Mouse (Mus musculus) mouse trophoblast stem cell (cell line): Measurements from ENCODE around the gene Rab5if.
"Not testable (repeated sequence)": the region's sequence is repeated elsewhere in the genome, so short reads cannot be mapped to it uniquely, and the experiment has no call there.

Experiments used
- in situ Hi-C, 2 experiments: fragments of 300-500 bp; cut with MseI, MboI; formaldehyde crosslinking; loops; 2 replicates in 1 of 2; 3 replicates in 1 of 2; pipeline ENCODE4 v1.15.1; 2025

Rab5if gene

GRCm38 (mm10) chr2:156853999-156854771 lies 8.7 kb upstream of the Rab5if start:
- in situ Hi-C loops: not testable (repeated sequence)

DNA sequence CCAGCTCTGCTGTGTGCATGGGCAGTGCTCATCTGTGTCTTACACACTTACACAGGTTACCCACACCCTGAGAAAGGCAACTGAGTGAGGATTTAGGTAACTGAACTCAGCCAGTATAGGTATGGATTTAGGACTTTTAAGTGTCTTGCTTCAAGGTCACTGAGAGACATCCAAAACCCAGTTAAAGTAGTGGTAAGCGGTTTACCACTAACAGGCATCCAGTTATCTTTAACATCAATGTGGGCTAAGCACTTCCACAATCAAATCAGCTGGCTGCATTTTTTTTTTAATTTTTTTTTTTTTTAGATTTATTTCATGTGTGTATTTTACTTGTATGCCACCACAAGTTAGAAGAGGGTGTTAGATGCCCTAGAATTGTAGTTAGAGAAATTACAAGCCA lies 6.6 kb upstream of the Rab5if start:
- in situ Hi-C loops: no loop called here

DNA sequence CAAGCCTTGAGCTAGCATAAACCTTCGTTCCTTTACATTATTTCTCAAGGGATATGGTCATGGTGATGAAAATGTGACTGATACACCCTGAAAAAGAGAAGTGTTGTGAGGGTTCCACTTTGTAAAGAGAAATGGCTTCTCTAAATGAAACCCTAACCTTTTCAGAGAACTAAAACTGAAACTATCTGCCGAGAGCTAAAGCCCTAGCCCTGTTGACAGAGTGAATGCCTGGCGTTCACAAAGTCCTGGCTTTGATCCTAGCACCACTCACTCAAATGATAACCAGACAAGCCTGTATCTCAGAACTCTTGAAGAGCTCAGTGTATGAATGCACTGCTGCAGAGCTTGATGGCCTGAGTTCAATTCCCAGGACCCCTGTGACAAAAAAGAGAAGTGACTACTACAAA lies 5.5 kb upstream of the Rab5if start:
- in situ Hi-C loops: no loop called here

DNA sequence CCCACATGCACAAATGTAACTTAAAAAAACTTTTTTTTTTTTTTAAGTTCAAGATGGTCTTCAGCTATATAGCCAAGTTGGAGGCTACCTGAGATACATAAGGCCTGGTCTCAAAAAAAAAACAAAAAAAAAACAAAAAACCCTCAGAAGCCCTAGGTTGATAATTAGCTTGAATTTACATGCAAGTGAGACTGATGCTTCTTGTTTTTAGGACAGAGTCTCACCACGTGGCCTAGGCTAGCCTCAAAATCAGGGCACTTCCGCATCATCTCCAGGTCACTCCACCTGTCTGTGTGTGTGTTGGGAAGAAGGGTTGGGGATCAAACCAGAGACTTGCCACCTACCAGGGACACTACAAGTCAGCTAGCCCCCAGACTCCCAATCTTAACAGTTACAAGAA lies 5.1 kb upstream of the Rab5if start, which contains the start of gene 4930518I15Rik:
4930518I15Rik (minus strand) TSS at position 112 of the 400 bp plus-strand sequence.
- in situ Hi-C loops: no loop called here

DNA sequence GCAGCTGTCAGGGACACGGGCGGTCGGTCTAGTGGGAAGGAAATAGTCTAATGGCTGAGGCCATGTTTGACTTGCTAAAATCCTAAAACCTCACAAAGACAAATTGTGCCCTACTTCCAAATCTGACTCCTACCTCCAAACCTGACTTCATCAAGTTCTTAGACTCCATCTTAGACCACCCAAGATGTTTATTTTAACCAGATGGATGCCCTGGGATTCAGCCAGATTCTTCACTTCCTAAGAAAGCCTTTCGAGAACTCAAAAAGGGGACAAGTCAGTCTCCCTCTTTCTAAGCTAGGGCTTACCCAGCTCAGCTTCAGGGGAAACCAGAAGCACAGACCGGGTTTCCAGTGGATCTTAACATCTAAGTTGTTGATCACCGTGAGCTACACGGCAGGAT lies 4.3 kb upstream of the Rab5if start:
- in situ Hi-C loops: no loop called here

DNA sequence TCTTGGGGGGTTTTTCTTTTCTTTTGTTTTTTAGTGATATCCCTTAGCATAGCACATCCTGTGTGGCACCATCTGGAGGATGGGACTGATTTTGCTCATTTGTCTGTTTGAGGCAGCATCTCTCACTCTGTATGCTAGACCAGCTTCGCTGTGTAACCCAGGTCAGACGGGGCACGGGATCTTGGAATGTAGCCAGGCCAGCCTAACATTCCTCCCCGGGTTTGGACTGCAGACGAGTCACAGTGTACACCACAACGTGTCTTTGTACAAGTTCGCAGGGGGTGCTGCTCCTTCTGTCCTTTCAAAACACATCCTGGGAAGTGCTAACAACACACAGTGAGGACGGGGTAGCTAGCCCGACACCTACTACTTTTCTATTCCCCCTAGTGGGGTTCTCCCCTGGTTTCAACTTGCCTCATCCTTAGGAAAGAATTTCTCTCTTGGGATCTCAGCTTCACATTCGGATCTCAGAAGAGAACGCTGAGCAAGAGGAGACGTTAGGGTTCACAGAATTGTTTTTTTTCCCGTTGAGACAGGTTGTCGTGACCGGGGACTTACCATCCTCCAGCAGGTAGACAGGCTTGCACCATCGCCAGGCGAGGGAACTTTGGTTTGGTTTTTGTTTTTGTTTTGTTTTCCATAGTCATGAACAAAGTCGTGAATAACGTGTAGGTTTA lies 749 bp upstream of the Rab5if start:
- in situ Hi-C loops: no loop called here

DNA sequence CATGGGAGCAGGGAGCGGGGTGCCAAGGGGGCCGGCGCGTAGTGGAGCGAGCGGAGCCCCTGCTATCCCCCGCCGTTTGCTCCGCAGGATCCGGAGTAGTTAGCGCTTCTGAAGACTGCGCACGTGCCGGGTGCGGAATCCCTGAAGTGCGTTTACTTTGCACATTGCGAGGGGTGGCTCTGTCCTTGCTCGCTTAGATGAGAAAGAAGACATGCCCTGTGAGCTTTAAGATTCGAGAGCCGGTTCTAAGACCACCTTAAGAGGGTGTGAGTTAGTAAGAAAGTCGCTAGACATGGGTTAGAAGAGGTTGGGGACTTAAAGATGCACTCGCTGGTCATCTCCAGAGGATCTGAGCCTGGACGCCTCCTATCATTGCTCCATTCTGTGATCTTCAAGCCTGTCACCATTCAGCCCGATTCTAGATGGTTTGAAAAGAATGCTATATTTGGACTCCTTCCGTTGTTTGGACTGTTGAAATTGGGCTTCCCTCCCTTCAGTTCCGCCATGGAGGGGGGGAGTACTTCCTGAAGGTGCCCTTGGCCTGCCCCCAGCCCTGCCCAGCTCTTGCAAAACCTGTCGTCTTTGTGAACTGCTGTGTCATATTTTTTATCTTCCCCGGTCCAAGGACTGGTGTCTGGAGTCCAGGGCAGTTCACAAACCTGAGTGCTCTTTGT lies 696 bp downstream of the Rab5if start:
- in situ Hi-C loops: no loop called here

DNA sequence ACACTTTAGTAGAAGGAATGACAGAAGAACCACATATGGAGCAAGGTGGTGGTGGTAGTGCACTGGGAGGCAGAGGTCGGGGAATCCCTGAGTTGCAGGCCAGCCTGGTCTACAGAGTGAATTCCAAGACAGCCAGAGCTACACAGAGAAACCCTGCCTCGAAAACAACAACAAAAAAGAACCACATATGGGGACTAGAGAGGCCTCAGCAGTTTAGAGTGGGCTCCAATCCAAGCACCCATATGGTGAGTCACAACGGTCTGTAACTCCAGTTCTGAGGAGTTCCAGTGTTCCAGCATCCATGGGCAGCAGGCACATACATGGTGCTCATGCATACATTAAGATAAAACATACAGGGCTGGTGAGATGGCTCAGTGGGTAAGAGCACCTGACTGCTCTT lies 1.6 kb downstream of the Rab5if start:
- in situ Hi-C loops: no loop called here

DNA sequence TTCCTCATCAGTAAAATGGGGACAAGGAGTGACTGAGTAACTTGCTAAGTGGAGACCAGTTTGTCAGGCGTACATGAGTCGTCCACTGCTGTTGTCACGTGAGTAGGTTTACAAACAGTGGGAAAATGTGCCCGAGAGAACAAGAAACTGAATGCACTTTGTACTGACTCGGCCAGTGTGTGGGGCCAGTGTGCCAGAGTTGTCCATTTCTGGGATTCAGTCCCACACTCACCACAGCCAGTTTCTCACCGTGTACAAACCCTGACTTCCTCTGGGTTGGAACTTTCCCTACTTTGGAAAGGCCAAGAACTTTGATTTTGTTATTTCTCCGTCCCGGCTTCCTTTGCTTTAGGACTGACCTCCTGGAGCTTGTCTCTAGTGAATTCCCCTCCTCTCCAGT lies 6.1 kb downstream of the Rab5if start:
- in situ Hi-C loops: no loop called here

GRCm38 (mm10) chr2:156869554-156869953 lies 6.6 kb downstream of the Rab5if start:
- in situ Hi-C loops: no loop called here

DNA sequence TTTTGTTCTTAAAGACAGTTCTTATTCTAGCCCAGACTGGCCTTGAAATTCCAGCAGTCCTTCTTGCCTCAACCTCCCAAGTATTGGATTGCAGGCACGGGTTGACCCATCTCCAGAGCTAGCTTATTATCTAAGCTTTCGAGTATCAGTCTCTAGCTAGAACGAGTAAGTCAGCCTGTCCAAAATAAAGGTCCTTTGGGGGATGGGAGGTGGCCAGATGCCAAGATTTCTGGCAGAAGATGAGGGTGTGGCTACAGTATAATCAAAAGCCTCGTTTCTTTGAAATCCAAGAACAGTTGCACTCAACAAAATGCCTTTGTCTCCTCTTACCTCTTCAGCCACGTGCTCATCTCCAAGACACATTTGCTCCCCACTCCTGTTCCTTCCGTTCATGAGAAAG lies 7.6 kb downstream of the Rab5if start:
- in situ Hi-C loops: no loop called here

DNA sequence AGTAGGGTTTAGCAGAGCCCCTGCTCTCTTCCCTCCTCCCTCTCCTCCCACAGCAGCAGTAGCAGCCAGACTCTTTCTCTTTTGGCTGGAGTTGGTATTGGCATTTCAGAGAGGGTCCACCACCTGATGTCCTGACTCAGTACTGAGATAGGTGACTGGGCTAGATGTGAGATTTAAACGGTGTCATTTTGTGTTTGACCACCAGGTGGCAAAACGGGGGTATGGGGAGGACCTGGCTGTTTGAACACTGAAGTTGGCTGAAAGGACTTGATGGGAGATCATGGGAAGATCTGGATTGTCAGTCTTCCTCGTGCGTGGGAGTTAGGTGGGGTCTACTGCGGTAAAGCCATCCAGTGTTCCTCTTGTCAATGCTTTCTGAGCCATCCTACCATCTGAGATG lies 10.7 kb downstream of the Rab5if start:
- in situ Hi-C loops: no loop called here

- in situ Hi-C loops: no loop called here
Observed at GRCm38 (mm10) chr2:156874047-156874759, 11.3 kb downstream of the Rab5if start.

GRCm38 (mm10) chr2:156874760-156875510 lies 12.0 kb downstream of the Rab5if start:
- in situ Hi-C loops: no loop called here

GRCm38 (mm10) chr2:156877726-156878125 lies 14.8 kb downstream of the Rab5if start:
- in situ Hi-C loops: no loop called here

- in situ Hi-C loops: no loop called here
Observed at GRCm38 (mm10) chr2:156879541-156879940, 16.6 kb downstream of the Rab5if start.

GRCm38 (mm10) chr2:156882431-156883001 lies 19.6 kb downstream of the Rab5if start:
- in situ Hi-C loops: no loop called here

- in situ Hi-C loops: no loop called here
Observed at GRCm38 (mm10) chr2:156884396-156885211, 21.7 kb downstream of the Rab5if start.

DNA sequence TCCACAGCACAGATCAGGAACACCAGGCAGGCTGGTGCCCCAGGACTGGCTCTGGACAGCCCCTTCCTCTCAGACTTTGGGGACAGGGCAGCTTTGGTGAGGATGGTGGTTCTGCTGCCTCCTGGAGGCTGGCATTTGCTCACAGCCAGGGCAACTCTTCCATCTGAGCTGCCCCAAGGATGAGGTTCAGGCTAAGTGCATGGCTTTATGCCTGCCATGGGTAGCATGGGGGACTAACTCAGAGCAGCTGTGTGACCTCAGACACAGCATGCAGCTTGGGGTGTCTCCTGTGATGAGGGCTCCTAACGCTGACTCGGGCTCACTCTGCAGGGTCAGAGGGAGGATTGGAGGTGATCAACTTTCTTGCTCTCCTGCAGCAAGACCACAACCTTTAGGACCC lies 22.7 kb downstream of the Rab5if start:
- in situ Hi-C loops: not testable (repeated sequence)

GRCm38 (mm10) chr2:156886084-156886631 lies 23.2 kb downstream of the Rab5if start:
- in situ Hi-C loops: no loop called here
